Mouse (Mus musculus): ENCODE data around the gene Prmt9.

Gene Prmt9

DNA sequence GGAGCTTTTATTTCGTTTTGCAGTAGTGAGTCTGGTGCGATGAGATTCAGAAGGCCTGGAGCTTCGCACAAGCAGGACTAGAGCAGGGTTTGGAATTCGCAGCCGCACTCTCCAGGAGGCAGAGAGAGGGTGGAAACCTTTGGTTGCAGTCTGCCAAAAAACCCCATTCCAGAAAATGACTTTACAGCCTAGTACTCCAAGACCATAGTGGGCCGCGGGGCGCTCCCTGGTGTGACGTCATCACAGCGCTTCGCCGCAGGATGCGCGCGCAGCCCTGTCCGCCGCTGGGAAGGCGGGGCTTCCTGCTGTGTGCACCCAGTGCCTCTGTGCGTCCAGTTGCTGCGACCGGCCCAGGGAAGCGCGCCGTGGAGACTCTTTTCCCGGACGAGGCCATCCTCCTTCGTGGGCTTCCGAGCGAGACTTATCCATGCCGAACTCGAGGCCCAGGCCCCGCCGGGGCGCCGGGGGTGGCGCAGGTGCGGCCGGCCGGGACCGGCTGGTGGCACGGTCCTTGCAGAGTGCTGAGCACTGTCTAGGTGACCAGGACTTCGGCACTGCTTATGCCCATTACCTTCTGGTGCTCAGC is at the start of gene Prmt9:
Gene Prmt9 (plus strand): TSS at position 277 of the 586 bp plus-strand sequence.
- DNase-seq (ENCODE audit: low spot score) = peak; percentile 92

- no peak for DNase-seq (ENCODE audit: low spot score)
Measured at GRCm38 (mm10) chr8:77500264-77500663, 48.9 kb upstream of the Prmt9 start.

GRCm38 (mm10) chr8:77501131-77501530 is 48.1 kb upstream of the Prmt9 start:
- no peak for DNase-seq (ENCODE audit: low spot score)

DNA sequence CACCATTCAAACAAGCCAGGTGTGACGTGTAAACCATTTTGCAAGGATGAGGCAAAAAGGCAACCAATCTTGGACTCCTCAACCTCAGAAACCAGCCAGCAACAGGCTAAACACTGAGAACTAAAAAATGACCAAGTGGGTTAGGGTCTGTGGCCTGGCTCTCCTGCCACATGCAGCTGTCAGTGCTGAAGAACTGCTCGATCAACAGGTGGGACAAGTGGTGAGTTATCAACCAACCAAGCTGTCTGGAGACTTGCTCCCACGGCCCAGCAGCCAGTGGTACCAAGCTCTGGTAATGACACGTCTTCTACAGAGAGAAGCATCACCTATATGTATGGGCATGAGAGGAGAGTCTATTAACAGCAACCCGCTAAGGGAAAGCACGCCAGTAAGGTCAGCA is 46.6 kb upstream of the Prmt9 start:
- no peak for DNase-seq (ENCODE audit: low spot score)

DNA sequence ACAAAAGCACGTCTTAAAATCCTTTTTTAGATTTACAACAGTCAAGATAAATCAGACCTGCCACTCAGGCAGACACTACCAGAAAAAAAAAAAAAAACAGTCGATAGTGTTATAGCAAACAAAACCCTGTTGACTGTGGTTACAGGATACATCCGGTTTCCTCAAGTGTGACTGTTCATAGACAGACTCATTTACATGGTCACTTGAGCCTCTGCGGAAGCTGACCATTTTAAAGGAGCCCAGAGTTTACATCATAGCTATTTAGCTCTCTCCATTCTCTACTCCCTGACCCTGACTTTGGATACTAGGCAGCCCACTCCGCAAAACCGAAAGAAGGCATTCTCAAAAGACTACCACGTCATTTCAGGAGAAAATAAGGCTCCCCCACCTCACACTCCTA is 42.7 kb upstream of the Prmt9 start:
- DNase-seq (ENCODE audit: low spot score) = no peak

DNA sequence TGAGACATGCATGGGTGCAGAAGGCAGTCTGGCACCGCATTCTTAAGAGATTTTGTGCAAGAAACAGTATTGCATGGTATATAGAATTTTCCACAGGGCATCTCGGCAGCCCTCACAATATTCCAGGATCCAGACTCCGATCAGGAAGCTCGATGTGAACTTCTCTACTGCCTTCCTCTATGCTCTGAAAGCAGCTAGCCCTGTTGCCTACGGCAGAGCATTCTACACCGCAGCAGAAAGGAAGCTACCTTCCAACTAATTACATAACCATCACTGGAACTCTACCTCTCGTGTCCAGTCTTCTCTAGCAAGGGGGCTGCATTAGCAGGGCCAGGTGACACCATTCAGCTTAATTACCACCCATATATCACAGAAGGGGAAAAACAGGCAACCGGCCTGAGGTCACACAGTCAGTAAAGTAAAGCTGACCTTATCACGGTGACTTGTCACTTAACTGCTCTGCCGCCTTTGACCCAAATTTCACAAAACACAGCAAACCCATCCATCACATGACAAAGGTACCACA is 41.6 kb upstream of the Prmt9 start:
- no peak for DNase-seq (ENCODE audit: low spot score)

DNA sequence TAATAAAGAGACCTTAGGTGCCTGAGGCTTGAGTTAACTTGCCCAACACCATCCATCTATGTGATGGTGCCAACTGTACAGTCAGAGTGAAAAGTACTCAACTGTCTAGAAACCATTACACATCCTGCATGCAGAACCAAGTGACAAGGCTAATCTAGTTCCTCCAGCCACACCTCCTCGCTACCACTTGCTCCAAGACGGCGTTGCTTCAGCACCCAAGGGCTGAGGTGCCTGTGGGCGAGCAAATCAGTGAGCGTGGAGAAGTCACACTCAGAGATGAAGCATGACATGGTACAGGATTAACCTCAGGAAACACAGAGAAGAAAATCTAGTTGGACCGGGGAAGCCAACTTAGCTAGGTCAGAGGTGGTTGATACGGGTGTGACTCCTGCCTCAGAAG is 40.2 kb upstream of the Prmt9 start:
- DNase-seq (ENCODE audit: low spot score) = no peak

DNA sequence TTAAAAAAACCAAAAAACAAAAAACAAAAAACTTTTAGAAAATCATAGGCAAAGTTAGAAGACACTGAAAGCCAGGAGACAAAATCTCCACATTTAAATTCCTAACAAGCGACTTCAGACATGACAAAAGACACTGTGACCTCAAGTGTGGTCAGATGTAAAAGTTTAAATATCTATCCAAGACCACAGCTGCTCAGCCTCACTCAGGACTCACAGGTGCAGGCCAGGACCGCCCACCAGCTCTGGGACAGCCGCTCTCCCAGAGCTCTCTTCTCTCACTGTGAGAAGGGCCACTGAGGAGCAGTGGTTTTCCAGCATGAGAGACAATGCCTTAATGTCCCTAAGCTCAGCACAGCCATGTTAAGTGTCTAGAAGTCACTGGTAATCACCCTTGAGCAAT is 38.8 kb upstream of the Prmt9 start:
- no peak for DNase-seq (ENCODE audit: low spot score)

DNA sequence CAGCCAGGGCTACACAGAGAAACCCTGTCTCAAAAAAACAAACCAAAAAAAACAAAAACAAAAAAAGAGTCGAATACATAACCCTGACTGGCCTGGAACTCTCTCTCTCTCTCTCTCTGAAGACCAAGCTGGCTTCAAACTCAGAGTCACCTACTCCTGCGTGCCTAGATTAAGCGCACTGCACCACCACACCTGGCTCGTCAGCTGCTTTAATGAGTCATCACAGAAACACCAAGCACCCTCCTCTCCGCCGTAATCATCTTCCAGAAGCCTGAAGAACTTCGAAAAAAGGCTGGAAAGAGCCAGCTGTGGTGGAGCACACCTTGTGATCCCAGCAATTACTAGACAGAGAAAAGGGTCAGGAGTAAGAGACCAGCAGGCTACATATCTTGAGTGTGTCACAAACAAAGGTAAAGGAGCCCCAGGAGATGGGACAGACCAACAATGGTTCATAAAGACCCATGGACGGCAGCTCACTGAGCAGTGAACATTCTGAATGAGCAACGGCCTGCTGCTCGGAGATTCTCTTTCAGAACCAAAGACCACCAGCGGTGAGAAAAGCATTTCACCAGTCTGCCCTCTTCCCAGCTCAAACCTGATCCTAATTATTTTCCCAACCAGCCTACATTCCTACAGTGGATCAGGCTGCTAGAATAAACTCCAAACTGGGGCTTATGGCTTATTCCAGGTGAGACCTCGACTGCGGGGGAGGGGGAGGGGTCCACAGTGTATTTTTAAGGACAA is 37.3 kb upstream of the Prmt9 start:
- DNase-seq (ENCODE audit: low spot score) = no peak

DNA sequence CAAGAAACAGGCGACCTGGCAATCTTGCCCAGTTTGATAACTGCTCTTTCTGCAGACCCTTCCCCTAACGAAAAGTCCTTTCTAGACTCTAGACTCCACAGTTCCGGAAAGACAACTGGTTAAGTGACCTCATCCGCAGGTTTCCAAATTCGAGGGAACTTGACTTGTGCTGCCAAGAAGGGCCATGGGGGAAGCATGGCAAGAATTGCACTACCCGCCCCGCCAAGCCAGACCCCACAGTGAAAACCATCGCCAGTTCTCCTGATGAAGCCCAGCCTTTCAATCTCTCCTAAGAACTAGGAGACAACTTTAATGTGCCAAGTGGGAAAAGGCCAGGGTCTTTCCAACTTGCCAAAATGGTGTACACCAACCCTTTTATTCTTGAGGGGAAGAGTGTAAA is 34.0 kb upstream of the Prmt9 start:
- DNase-seq (ENCODE audit: low spot score) = no peak

- no peak for DNase-seq (ENCODE audit: low spot score)
Measured at GRCm38 (mm10) chr8:77515786-77516185, 33.4 kb upstream of the Prmt9 start.

DNA sequence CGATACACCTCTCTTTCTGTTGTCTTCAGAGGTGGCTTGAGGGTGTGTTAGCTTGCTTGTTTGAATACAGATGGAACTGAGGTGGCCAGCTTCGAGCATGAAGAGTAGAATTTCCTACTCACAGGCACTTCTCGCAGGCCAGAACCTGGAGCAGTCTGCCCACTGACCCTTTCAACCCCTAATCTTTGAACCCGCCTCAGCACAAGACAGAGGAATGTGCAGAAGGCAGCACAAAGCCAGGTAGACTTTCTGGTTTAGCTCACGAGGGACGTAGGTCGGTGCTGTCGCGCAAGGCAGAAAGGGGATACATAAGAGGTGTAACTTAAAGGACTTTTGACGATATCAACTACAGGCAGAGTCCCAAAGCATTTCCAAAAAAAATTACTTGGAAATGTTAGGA is 32.4 kb upstream of the Prmt9 start:
- DNase-seq (ENCODE audit: low spot score) = no peak

- DNase-seq (ENCODE audit: low spot score) = peak; percentile 79
Measured at GRCm38 (mm10) chr8:77517301-77518200, 31.6 kb upstream of the Prmt9 start, which contains the start of gene Arhgap10. Arhgap10 (minus strand) TSS chr8:77517953.

DNA sequence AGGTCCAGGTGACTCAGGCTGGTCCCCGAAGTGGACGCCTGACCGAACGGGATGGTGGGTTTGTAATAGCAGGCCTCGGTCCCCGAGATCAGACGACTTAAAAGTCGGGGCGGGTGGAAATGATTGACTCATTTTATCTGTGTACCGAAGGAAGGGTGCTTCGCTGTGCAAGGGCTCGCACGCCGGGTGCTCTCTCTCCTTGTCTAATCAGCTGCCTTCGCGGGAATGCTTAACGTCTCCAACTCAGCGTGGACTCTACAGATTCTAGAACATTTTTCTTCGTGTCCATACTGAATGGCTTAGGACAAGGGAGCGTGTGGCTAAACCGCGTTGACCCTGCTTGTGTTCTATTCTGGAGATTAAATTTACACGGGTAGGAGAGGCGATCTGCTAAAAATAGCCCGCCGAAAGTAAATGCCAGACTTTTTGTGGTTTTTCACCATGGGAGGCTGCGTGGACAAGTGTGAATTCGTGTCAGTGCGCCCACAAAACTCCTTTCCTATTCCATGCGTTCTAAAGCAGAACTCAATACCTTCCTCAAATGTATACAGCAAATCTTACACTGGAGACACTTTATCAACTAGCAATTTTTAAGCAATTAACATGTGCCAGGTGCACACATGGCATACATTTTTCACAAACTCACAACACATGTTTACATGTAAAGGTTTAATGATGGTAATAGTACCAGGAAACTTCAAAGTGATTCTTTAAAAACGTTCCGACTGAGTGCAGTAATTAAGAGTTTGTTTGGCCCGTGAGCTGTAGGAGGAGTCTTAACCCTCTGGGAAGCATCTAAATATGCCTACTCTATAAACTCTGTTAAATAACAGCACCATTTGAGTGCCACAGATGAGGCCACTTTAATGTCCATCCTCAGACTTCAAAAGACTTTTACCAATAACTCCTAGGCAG is 30.7 kb upstream of the Prmt9 start:
- DNase-seq (ENCODE audit: low spot score) = no peak

GRCm38 (mm10) chr8:77520601-77521000 is 28.6 kb upstream of the Prmt9 start:
- DNase-seq (ENCODE audit: low spot score) = no peak

DNA sequence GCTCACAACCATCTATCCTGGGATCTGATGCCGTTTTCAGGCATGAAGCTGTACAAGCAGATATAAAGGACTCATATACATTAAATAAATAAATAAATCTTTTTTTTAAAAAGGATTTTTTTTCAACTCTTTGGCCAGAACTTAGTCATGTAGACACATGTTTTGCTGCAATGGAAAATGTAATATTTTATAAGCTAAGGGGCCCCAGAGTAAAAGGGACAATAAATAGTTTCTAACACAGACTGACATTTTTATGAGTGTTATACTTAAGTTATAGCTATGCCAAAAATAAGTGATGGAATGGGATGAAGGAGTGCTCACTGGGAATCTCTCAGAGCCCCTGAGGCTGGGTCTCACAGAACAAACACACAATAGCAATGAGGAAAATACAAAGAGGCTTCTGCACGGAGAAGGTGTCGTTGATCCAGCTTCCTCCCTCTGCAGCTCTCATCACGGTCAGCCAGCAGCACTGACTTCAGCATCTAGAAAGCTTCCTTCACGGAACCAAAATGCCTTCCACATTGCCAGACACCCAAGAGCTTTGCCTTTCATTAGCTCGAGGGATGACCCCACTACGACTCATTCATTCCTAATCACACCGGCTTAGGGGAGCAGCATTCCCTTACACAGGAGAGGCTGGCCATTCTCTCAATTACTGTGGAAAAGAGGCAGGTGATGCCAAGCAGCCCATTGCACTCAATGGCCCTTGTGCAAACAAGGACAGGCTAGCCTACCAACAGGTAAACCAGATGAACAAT is 28.0 kb upstream of the Prmt9 start:
- no peak for DNase-seq (ENCODE audit: low spot score)

DNA sequence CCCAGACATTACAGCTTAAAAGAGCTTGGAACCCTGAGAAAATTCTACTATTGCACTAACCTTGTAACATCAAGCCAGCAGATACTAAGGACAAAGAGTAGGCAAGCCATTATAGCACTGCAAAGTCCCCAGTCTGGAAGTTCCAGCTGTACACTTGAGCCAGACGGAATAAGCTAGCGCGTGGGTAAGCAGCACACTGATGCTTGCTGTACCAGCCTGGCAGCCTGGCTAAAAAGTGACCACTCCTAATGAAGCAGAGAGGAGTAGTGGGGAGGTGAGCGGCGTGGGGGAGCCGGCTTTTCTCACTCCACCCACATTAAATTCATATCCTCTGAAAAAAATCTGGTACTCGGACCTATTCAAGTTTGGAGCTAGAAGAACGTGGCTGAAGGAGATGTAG is 26.2 kb upstream of the Prmt9 start:
- DNase-seq (ENCODE audit: low spot score) = no peak

- DNase-seq (ENCODE audit: low spot score) = no peak
Measured at GRCm38 (mm10) chr8:77524018-77524615, 25.1 kb upstream of the Prmt9 start.

GRCm38 (mm10) chr8:77524906-77525305 is 24.3 kb upstream of the Prmt9 start:
- no peak for DNase-seq (ENCODE audit: low spot score)

DNA sequence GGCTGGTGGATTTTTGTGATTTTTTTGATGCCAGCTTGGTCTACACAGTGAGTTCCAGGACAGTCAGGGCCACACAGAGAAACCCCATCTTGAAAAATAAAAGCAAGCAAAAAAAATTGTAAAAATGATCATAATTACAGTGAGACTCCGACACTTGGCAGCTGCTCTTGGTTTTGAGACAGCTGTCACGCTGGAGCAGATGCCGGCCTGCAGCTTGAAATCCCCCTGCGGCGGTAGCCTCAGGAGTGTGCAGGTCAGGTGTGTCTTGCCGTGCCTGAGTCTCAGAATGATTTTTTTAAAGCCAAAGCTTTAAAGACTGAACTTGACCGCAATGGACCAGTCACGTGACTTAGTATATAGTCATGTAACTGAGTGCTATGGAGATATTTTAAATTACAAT is 23.1 kb upstream of the Prmt9 start:
- no peak for DNase-seq (ENCODE audit: low spot score)
